Mouse (Mus musculus) midbrain, embryonic 16.5 days (tissue): ENCODE results near the gene Thsd7a. TPM values are rescaled to one million over a fixed set of nuclear protein-coding genes. Genes with fewer than 3 reads are reported as not detected.

Source experiments
- ATAC-seq: fragments of 200-750 bp; cut with Nextera tagmentation; 2 replicates; pipeline ENCODE4 v1.8.0; 2017; ENCODE audit warnings: moderate TSS enrichment
- H3K27ac ChIP-seq: fragments of 300-500 bp; sonication (generic); 2 replicates; pipeline ENCODE4 v1.5.1; 2014; ENCODE audit warnings: mild to moderate bottlenecking, low read length, mixed read lengths
- H3K27me3 ChIP-seq: fragments of 300-500 bp; sonication (generic); 2 replicates; pipeline ENCODE4 v1.6.1; 2014; ENCODE audit warnings: low read depth, low read length, mixed read lengths; ENCODE audit not compliant: control insufficient read depth, insufficient read depth
- H3K36me3 ChIP-seq: fragments of 300-500 bp; sonication (generic); 2 replicates; pipeline ENCODE4 v1.6.1; 2014; ENCODE audit warnings: mild to moderate bottlenecking, low read length, moderate library complexity, mixed read lengths; ENCODE audit not compliant: control insufficient read depth, insufficient read depth
- H3K4me1 ChIP-seq: fragments of 300-500 bp; sonication (generic); 2 replicates; pipeline ENCODE4 v1.6.1; 2014; ENCODE audit warnings: mild to moderate bottlenecking, low read length, mixed read lengths; ENCODE audit not compliant: control insufficient read depth, insufficient read depth
- H3K4me2 ChIP-seq: fragments of 300-500 bp; sonication (generic); 2 replicates; pipeline ENCODE4 v1.6.1; 2014; ENCODE audit warnings: mild to moderate bottlenecking, low read length, mixed read lengths
- H3K4me3 ChIP-seq: fragments of 300-500 bp; sonication (generic); 2 replicates; pipeline ENCODE4 v1.5.1; 2014; ENCODE audit warnings: low read depth, mild to moderate bottlenecking, low read length, moderate library complexity, mixed read lengths
- H3K9ac ChIP-seq: fragments of 300-500 bp; sonication (generic); 2 replicates; pipeline ENCODE4 v1.6.1; 2014; ENCODE audit warnings: low read depth, low read length, mixed read lengths
- H3K9me3 ChIP-seq: fragments of 300-500 bp; sonication (generic); replicated peaks from 2 replicates; pipeline ENCODE4 v1.6.1; 2014; ENCODE audit warnings: mild to moderate bottlenecking, low read length, mixed read lengths; ENCODE audit not compliant: control insufficient read depth, poor library complexity, severe bottlenecking
- WGBS: fragments of 180-500 bp; shearing (Covaris S2); extraction: QIAGEN DNeasy Blood & Tissue Kit; methylation state at CpG from one replicate; pipeline ENCODE4 v1.1.7; 2014; 5-methylcytosine and 5-hydroxymethylcytosine counted together
- polyA plus RNA-seq: library from polyadenylated mRNA; unstranded; fragments of >200 nt; fragmentation: Nextera tagmentation; extraction: Ambion mirVana; gene quantifications from 2 replicates; pipeline ENCODE4 v1.2.1, GENCODE M21; 2015

The Thsd7a gene
- polyA plus RNA-seq, 1 experiment from 2014 or later, result 28.4 TPM

DNA sequence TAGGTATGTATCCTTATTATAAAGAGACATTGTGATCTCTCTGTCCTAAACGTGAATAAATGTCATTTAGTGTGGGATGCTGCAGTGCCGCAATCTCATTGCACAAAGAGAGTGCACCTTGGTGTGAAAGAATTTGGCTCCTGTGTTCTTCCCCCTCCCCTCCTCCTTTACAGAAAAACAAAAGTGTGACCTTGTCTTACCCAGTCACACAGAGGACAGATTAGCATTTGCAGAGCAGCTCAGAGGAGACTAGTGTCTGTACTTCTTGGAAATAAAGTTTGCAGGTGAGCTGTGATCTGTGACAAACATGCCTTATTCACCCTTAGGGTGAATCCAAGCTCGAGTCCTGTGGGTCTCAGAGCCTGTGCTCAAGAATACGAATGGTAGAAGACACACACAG is 332.2 kb downstream of the Thsd7a start:
- H3K4me1 ChIP-seq, result no peaks in the 10 kb centered on the region
- no peaks in the 10 kb centered on the region for H3K27me3 ChIP-seq
- H3K9ac ChIP-seq, result no peak overlapping the region
- no peak for ATAC-seq
- H3K36me3 ChIP-seq, result no peaks in the 10 kb centered on the region
- WGBS, result 53% methylated on average over 4 of the region's 4 CpGs
- H3K4me3 ChIP-seq, result no peak overlapping the region
- H3K27ac ChIP-seq, result no peak overlapping the region
- H3K4me2 ChIP-seq, result no peak overlapping the region
- H3K9me3 ChIP-seq, result no peaks in the 10 kb centered on the region

DNA sequence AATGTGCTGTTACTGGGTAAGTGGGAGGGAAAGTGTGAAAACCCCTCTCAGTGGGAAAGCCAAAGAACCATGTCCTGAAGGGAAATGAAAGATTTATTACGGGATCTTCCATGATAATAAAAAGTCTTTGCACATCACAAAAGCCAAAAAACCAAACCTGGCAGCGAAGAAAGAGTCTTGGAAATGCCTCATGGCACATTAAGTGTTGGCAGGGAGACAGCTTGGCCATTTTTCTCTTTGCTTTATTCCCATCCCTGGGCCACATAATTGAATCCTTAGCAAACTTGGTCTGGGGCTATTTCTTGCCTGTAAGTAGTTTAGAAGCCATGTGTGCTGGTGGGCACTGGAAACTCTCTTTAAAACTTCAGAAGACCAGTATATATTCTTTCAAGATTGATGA is 344.8 kb downstream of the Thsd7a start:
- H3K9me3 ChIP-seq, result no peaks in the 10 kb centered on the region
- no peak overlapping the region for H3K4me3 ChIP-seq
- H3K27ac ChIP-seq, result no peak overlapping the region
- no peak overlapping the region for H3K9ac ChIP-seq
- H3K4me1 ChIP-seq, result no peaks in the 10 kb centered on the region
- no peak for ATAC-seq
- no peak overlapping the region for H3K4me2 ChIP-seq
- H3K27me3 ChIP-seq, result no peaks in the 10 kb centered on the region
- 63% methylated on average over 2 of the region's 2 CpGs for WGBS
- no peaks in the 10 kb centered on the region for H3K36me3 ChIP-seq

- no peak overlapping the region for H3K9ac ChIP-seq
- no peak overlapping the region for H3K4me2 ChIP-seq
- H3K4me1 ChIP-seq, result no peaks in the 10 kb centered on the region
- H3K9me3 ChIP-seq, result no peaks in the 10 kb centered on the region
- no peak overlapping the region for H3K27ac ChIP-seq
- ATAC-seq, result no peak
- H3K36me3 ChIP-seq, result no peaks in the 10 kb centered on the region
- no peaks in the 10 kb centered on the region for H3K27me3 ChIP-seq
- no peak overlapping the region for H3K4me3 ChIP-seq
- WGBS, result 98% methylated on average over 1 of the region's 1 CpGs
These were observed 346.2 kb downstream of the Thsd7a start for GRCm38 (mm10) chr6:12402996-12403395.

DNA sequence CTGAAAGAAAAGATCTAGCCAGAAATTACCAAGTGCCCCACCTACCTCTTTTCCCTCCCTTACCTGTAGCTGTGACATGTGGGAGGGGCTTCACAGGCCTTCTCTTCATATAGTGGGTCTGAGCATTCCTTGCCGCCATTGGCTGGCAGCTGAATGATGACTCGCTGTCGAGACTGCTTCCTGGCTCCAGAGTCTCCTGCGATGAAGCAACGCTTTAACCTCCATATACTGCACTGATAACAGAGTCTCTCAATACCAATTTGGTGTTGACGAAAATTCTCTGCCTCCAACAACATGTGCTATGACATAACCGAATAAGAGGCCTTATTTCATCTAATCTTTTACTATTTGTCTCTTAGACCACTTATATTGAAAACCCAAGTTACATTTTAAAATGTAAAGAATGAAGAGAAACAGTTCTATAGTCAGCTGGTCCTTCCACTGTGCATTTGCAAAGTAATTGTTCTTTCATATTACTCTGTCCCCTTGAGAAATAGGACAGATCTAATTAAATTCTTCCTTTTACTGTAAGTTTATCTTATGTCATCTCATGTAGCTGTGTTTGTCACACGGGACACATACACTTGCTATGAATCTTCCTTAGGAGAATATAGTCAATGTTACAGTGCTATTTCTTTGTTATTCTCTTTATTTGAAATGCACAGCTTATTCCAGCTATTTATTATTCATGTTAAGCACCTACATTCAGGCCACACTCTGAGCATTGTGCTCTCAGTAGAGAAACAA is 351.3 kb downstream of the Thsd7a start:
- H3K9me3 ChIP-seq, result no peaks in the 10 kb centered on the region
- no peaks in the 10 kb centered on the region for H3K4me1 ChIP-seq
- H3K4me2 ChIP-seq, result no peak overlapping the region
- H3K36me3 ChIP-seq, result no peaks in the 10 kb centered on the region
- H3K9ac ChIP-seq, result no peak overlapping the region
- H3K4me3 ChIP-seq, result no peak overlapping the region
- H3K27me3 ChIP-seq, result no peaks in the 10 kb centered on the region
- ATAC-seq, result no peak
- 88% methylated on average over 8 of the region's 8 CpGs for WGBS
- H3K27ac ChIP-seq, result no peak overlapping the region

- Histone ChIP-seq H3K36me3 (no peaks in the 10 kb centered on the region), H3K27ac (no peak overlapping the region), H3K27me3 (no peaks in the 10 kb centered on the region), H3K9ac (no peak overlapping the region), H3K4me2 (no peak overlapping the region), H3K9me3 (no peaks in the 10 kb centered on the region), H3K4me3 (no peak overlapping the region), H3K4me1 (no peaks in the 10 kb centered on the region)
- WGBS, result 72% methylated on average over 2 of the region's 2 CpGs
- ATAC-seq, result no peak
These were observed 355.4 kb downstream of the Thsd7a start for GRCm38 (mm10) chr6:12393574-12394380.

DNA sequence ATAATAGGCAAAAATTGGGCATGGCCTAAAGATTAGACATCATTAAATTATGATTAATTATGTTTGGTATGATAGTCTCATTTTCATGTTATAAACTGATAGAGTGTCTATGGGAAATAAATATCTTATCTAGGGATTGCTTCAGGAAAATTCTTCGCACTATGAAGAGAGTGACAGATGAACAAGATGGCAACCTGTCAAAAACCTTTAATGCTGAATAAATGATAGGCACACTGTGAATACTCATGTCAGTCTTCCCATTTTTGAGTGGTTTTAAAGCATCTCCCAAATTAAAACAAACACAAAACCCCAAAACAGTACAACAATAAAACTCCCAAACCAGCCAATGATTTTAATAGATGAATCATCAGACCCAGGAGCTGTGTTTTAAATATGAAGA is 362.5 kb downstream of the Thsd7a start:
- Histone ChIP-seq H3K4me3 (no peak overlapping the region), H3K4me1 (no peaks in the 10 kb centered on the region), H3K27me3 (no peaks in the 10 kb centered on the region), H3K27ac (no peak overlapping the region), H3K9ac (no peak overlapping the region), H3K36me3 (no peaks in the 10 kb centered on the region), H3K4me2 (no peak overlapping the region), H3K9me3 (no peaks in the 10 kb centered on the region)
- no peak for ATAC-seq
- 86% methylated on average over 1 of the region's 1 CpGs for WGBS

- no peak for ATAC-seq
- Histone ChIP-seq H3K27ac (no peak overlapping the region), H3K9ac (no peak overlapping the region), H3K27me3 (no peaks in the 10 kb centered on the region), H3K4me2 (no peak overlapping the region), H3K4me1 (no peaks in the 10 kb centered on the region), H3K9me3 (no peaks in the 10 kb centered on the region), H3K4me3 (no peak overlapping the region), H3K36me3 (no peaks in the 10 kb centered on the region)
- 86% methylated on average over 3 of the region's 3 CpGs for WGBS
These were observed 363.6 kb downstream of the Thsd7a start for GRCm38 (mm10) chr6:12385591-12385990.

- Histone ChIP-seq H3K9ac (no peak overlapping the region), H3K36me3 (no peaks in the 10 kb centered on the region), H3K9me3 (no peaks in the 10 kb centered on the region), H3K4me3 (no peak overlapping the region), H3K4me2 (no peak overlapping the region), H3K4me1 (no peaks in the 10 kb centered on the region), H3K27me3 (no peaks in the 10 kb centered on the region), H3K27ac (peak overlapping the region; percentile 46; the same call in 1 of the 2 replicates)
- ATAC-seq, result peak; percentile 88
- 74% methylated on average over 6 of the region's 6 CpGs for WGBS
These were observed 368.0 kb downstream of the Thsd7a start for GRCm38 (mm10) chr6:12381136-12381778.

- H3K27me3 ChIP-seq, result no peaks in the 10 kb centered on the region
- H3K4me2 ChIP-seq, result no peak overlapping the region
- H3K36me3 ChIP-seq, result no peaks in the 10 kb centered on the region
- no peak for ATAC-seq
- no peak overlapping the region for H3K27ac ChIP-seq
- H3K9ac ChIP-seq, result no peak overlapping the region
- H3K4me1 ChIP-seq, result no peaks in the 10 kb centered on the region
- H3K9me3 ChIP-seq, result no peaks in the 10 kb centered on the region
- no peak overlapping the region for H3K4me3 ChIP-seq
- WGBS, result 76% methylated on average over 2 of the region's 2 CpGs
These were observed 368.5 kb downstream of the Thsd7a start for GRCm38 (mm10) chr6:12380717-12381116.
